Mouse (Mus musculus): ENCODE data around the gene Gpr55. TPM values are rescaled to one million over a fixed set of nuclear protein-coding genes. Genes with fewer than 3 reads are reported as not detected.
"Not testable (repeated sequence)": the region's sequence is repeated elsewhere in the genome, so short reads cannot be mapped to it uniquely, and the experiment has no call there.

Gpr55 gene
- polyA plus RNA-seq, 1 experiment = not detected

DNA sequence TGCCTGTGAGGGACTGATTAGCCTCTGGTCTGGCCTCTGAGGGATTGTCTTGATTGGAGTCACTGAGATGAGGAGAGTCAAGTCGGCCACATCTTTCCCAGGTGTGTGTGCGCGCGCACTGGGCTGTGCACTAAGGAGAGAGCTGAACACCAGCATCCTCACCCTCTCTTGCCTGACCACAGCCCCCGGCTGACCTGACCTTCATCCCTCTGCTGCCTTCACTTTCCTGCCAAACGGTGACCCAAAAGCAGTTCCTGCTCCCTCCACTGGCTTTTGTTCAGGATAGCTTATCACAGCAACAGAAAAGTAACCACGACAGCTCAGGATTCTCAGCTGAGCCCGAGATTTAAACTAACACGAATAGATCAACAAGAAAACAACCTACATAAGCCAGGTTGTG lies 31.4 kb upstream of the Gpr55 start:
- Histone ChIP-seq H3K4me1 (ENCODE audit: control insufficient read depth, insufficient read depth, low read length) (no peaks in the 10 kb centered on the region; the same call in 1 of the 2 replicates), H3K27ac (ENCODE audit: control insufficient read depth, insufficient read depth, low read depth, low read length, poor library complexity) (no peak overlapping the region), H3K4me3 (replicated peaks; ENCODE audit: control insufficient read depth, low read depth, low read length) (no peak overlapping the region)
- WGBS = 69% methylated on average over 9 of the region's 9 CpGs
- TF ChIP-seq CTCF (IDR thresholded peaks at IDR 0.05; ENCODE audit: control insufficient read depth, insufficient read depth, low read length) = no peak
- no peak for TF ChIP-seq POLR2A (IDR thresholded peaks at IDR 0.05; ENCODE audit: borderline replicate concordance, control insufficient read depth, low read depth, low read length)

DNA sequence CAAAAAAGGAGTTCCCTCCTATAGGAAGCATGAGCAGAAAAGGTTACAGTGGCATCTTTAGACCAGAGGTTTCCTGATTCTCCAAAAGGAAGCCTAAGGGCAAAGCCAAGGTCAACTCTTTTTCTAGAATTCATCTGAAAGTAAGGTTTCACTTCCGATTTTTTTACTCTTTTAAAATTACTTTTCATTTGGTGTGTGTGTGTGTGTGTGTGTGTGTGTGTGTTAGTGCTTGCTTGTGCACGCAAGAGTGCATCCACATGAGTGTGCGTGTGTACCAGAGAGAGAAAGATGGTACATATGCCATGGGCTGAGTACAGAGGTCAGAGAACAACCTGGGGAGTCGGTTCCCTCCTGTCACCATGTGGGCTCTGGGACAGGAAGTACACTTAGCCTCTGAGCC lies 28.1 kb upstream of the Gpr55 start:
- H3K4me3 ChIP-seq (replicated peaks; ENCODE audit: control insufficient read depth, low read depth, low read length); H3K27ac ChIP-seq (ENCODE audit: control insufficient read depth, insufficient read depth, low read depth, low read length, poor library complexity); H3K4me1 ChIP-seq (ENCODE audit: control insufficient read depth, insufficient read depth, low read length): not testable (repeated sequence)
- WGBS = 57% methylated on average over 4 of the region's 4 CpGs

DNA sequence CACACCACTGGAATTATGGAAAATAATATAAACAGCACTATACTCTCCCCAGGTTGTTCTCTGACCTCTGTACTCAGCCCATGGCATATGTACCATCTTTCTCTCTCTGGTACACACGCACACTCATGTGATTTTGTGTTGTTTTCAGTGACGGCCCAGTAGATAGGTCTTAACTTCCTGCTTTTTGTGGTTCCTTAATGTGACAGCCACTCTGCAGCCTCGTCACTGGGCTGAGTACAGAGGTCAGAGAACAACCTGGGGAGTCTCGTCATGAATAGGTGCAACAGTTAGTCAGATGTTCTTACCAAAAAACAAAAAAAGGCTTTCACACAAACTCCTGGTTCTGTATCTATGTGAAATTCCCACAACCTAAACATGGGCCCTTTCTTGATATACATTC lies 27.5 kb upstream of the Gpr55 start:
- Histone ChIP-seq H3K27ac (ENCODE audit: control insufficient read depth, insufficient read depth, low read depth, low read length, poor library complexity) (no peak overlapping the region), H3K4me3 (replicated peaks; ENCODE audit: control insufficient read depth, low read depth, low read length) (no peak overlapping the region), H3K4me1 (ENCODE audit: control insufficient read depth, insufficient read depth, low read length) (no peaks in the 10 kb centered on the region; the same call in 1 of the 2 replicates)
- TF ChIP-seq POLR2A (IDR thresholded peaks at IDR 0.05; ENCODE audit: borderline replicate concordance, control insufficient read depth, low read depth, low read length) = no peak
- WGBS = 12% methylated on average over 4 of the region's 4 CpGs

- TF ChIP-seq CTCF (IDR thresholded peaks at IDR 0.05; ENCODE audit: control insufficient read depth, insufficient read depth, low read length) (no peak), POLR2A (IDR thresholded peaks at IDR 0.05; ENCODE audit: borderline replicate concordance, control insufficient read depth, low read depth, low read length) (no peak)
- Histone ChIP-seq H3K4me1 (ENCODE audit: control insufficient read depth, insufficient read depth, low read length) (no peaks in the 10 kb centered on the region; the same call in 1 of the 2 replicates), H3K27ac (ENCODE audit: control insufficient read depth, insufficient read depth, low read depth, low read length, poor library complexity) (no peak overlapping the region), H3K4me3 (replicated peaks; ENCODE audit: control insufficient read depth, low read depth, low read length) (no peak overlapping the region)
- 52% methylated on average over 3 of the region's 3 CpGs for WGBS
Measured at GRCm38 (mm10) chr1:85985784-85986183, 25.0 kb upstream of the Gpr55 start.

- no peaks in the 10 kb centered on the region; the same call in 1 of the 2 replicates for H3K4me1 ChIP-seq (ENCODE audit: control insufficient read depth, insufficient read depth, low read length)
- H3K4me3 ChIP-seq (replicated peaks; ENCODE audit: control insufficient read depth, low read depth, low read length) = no peak overlapping the region
- H3K27ac ChIP-seq (ENCODE audit: control insufficient read depth, insufficient read depth, low read depth, low read length, poor library complexity) = no peak overlapping the region
- WGBS = 21% methylated on average over 7 of the region's 7 CpGs
- TF ChIP-seq POLR2A (IDR thresholded peaks at IDR 0.05; ENCODE audit: borderline replicate concordance, control insufficient read depth, low read depth, low read length) = no peak
Measured at GRCm38 (mm10) chr1:85981738-85982357, 21.0 kb upstream of the Gpr55 start.

DNA sequence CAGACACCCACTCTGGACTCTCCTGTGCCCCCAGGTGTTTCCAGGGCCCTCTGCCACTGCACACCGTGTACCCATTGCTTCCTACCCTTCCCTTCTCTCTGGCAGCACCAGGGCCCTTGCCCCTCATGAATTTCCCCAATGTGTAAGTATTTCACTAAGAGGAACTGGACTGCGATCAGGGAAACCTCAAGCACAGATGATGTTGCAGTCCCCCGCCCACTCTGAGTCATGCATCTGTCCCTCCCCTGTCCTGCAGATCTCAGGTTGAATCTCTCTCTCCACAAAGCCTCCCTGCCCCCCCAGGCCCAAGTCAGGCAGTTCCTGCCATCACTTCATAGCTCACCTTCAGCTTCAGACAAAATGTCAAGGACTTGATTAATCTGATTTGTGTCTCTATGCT lies 16.9 kb upstream of the Gpr55 start:
- no peak overlapping the region for H3K4me3 ChIP-seq (replicated peaks; ENCODE audit: control insufficient read depth, low read depth, low read length)
- TF ChIP-seq POLR2A (IDR thresholded peaks at IDR 0.05; ENCODE audit: borderline replicate concordance, control insufficient read depth, low read depth, low read length) = no peak
- no peak for TF ChIP-seq CTCF (IDR thresholded peaks at IDR 0.05; ENCODE audit: control insufficient read depth, insufficient read depth, low read length)
- no peak overlapping the region for H3K27ac ChIP-seq (ENCODE audit: control insufficient read depth, insufficient read depth, low read depth, low read length, poor library complexity)
- no peaks in the 10 kb centered on the region for H3K4me1 ChIP-seq (ENCODE audit: control insufficient read depth, insufficient read depth, low read length)
- WGBS = 0% methylated on average over 3 of the region's 3 CpGs

GRCm38 (mm10) chr1:85973468-85973877 lies 12.7 kb upstream of the Gpr55 start:
- Histone ChIP-seq H3K4me3 (replicated peaks; ENCODE audit: control insufficient read depth, low read depth, low read length) (no peak overlapping the region), H3K27ac (ENCODE audit: control insufficient read depth, insufficient read depth, low read depth, low read length, poor library complexity) (no peak overlapping the region), H3K4me1 (ENCODE audit: control insufficient read depth, insufficient read depth, low read length) (no peaks in the 10 kb centered on the region)
- WGBS = 78% methylated on average over 2 of the region's 2 CpGs
- TF ChIP-seq POLR2A (IDR thresholded peaks at IDR 0.05; ENCODE audit: borderline replicate concordance, control insufficient read depth, low read depth, low read length) (no peak), CTCF (IDR thresholded peaks at IDR 0.05; ENCODE audit: control insufficient read depth, insufficient read depth, low read length) (no peak)

DNA sequence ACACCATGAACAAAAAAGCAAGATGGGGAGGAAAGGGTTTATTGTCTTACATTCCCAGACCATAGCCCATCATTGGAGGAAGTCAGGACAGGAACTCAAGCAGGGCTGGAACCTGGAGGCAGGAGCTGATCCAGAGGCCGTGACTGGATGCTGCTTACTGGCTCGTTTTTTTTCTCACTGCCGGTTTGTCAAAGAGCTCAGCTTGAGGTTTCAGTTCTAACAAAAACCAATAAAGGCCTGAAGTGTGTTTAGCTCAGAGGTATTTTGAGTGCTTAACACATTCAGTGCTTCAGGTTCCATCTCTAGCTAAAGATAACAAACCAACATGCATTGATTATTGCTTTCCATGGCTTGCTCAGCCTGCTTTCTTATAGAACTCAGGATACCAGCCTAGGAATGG lies 11.5 kb upstream of the Gpr55 start:
- 71% methylated on average over 3 of the region's 3 CpGs for WGBS
- H3K27ac ChIP-seq (ENCODE audit: control insufficient read depth, insufficient read depth, low read depth, low read length, poor library complexity) = no peak overlapping the region
- no peak overlapping the region for H3K4me3 ChIP-seq (replicated peaks; ENCODE audit: control insufficient read depth, low read depth, low read length)
- TF ChIP-seq POLR2A (IDR thresholded peaks at IDR 0.05; ENCODE audit: borderline replicate concordance, control insufficient read depth, low read depth, low read length) (no peak), CTCF (IDR thresholded peaks at IDR 0.05; ENCODE audit: control insufficient read depth, insufficient read depth, low read length) (no peak)
- H3K4me1 ChIP-seq (ENCODE audit: control insufficient read depth, insufficient read depth, low read length) = no peaks in the 10 kb centered on the region

DNA sequence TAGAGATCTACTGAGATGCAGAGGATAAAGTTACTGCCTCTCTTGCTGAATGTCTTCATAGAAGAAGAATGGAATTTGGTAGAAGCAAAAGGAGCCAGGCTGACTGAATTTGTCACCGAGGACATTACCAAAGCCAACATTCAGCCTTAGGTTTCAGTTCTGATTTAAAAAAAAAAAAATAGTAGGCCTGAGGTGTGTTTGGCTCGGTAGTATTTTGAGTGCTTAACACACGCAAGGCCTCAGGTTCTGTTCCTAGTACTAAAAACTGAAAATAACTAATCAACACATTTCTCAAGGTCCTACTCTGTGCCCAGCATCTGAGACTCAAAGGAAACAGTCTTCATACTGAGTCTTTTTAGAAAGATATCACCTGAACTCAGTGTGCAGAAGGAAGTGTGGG lies 10.3 kb upstream of the Gpr55 start:
- H3K4me3 ChIP-seq (replicated peaks; ENCODE audit: control insufficient read depth, low read depth, low read length) = no peak overlapping the region
- WGBS = 83% methylated on average over 3 of the region's 3 CpGs
- TF ChIP-seq POLR2A (IDR thresholded peaks at IDR 0.05; ENCODE audit: borderline replicate concordance, control insufficient read depth, low read depth, low read length) (no peak), CTCF (IDR thresholded peaks at IDR 0.05; ENCODE audit: control insufficient read depth, insufficient read depth, low read length) (no peak)
- H3K27ac ChIP-seq (ENCODE audit: control insufficient read depth, insufficient read depth, low read depth, low read length, poor library complexity) = no peak overlapping the region
- H3K4me1 ChIP-seq (ENCODE audit: control insufficient read depth, insufficient read depth, low read length) = no peaks in the 10 kb centered on the region

Measured in bone marrow, adult 2 months (tissue).